Mouse (Mus musculus): ENCODE data around the gene Actr3. TPM values are rescaled to one million over a fixed set of nuclear protein-coding genes. Genes with fewer than 3 reads are reported as not detected.
A peak's percentile ranks its signal among the peaks of the same experiment; 100 is the strongest.
"Not testable (repeated sequence)": the region's sequence is repeated elsewhere in the genome, so short reads cannot be mapped to it uniquely, and the experiment has no call there.

The Actr3 gene
- total RNA-seq, 2 experiments from 2014 or later: 172 to 175 TPM

DNA sequence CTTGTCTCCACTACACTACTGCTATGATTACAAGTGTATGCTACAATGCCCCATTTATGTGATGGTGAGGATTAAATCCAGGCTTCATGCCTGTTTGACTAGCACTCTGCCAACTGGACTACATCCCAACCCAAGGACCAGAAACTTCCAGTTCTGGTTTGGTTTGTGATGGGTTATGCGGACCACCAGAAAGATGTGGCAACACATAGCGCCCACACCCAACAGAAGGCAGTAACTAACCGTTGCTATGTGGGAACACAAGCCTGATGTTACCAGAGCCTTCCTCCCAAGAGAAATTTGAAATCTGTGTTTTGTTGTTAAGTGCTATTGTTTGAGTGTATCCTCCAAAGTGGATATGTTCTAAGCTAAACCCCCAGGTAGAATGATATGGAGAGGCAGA lies 4.0 kb upstream of the Actr3 start:
- DNase-seq (ENCODE audit: low spot score in 2 of 2): no peak

- no peak for DNase-seq (ENCODE audit: low spot score in 2 of 2)
Measured at GRCm38 (mm10) chr1:125438826-125439225, 3.3 kb upstream of the Actr3 start.

DNA sequence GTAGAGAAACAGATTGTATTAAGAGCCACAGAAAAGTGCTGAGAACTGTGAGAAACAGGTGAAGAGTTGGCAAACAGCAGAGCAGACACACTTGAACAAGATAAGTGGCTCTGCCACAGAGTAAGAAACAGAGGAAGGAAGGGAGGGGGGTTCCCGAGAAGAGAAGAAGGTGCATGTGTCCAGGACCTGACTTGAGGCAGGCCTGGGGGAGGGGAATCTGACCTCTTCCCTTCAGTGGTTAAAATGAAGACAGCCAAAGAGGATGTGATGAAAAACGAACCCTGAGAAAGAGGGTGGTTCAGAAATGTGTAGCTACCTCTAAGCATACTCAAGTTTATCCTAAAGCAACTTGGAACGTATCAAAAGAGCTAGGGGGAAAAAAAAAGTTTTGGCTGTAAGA lies 2.4 kb upstream of the Actr3 start:
- no peak for DNase-seq (ENCODE audit: low spot score in 2 of 2)

GRCm38 (mm10) chr1:125437161-125437560 lies 1.6 kb upstream of the Actr3 start:
- DNase-seq (ENCODE audit: low spot score in 2 of 2): no peak

GRCm38 (mm10) chr1:125435018-125435368 lies 534 bp downstream of the Actr3 start:
- no peak for DNase-seq (ENCODE audit: low spot score in 2 of 2)

DNA sequence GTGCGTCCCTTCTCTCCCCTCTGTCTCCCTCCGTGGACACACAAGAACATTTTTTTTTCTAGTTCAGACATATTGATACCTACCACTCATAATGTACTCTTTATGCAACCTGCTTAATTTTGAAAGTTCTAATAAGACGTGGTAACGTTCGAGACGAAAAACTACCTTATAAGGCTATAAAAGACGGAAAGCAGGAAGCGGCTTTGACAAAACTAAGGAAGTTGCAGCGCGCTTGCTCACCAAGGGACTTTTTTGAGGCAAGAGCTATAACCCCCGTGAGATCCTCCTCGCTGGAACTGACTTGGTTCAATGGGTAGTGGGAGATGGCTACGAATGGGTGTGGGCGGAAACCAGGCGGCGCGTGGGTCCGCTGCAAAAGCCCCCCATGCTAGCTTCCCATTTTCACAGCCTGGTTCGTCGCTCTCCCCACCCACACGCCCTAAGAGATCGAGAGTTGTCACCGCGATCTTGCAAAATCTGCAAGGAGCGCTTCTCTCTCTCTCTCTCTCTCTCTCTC lies 984 bp downstream of the Actr3 start:
- peak; percentile 4 to 26 for DNase-seq (ENCODE audit: low spot score in 2 of 2)

DNA sequence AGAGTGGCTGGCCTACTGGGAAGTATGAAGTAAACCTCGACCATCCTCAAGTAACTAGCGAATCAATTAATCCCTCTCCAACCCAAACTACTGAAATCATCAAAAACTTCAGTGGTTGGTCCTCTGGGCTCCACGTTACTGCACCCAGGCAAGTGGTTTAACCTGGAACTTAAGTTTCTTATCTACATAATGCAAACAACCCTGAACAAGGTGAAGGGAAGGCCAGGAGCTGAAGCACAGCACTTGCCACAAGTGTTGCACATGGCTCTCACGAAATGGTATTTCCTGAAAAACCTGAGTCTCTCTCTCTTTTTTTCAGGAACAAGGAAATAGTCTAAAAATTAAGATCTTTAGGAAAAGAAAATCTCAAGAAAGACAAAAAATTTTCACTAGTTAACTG lies 4.2 kb downstream of the Actr3 start:
- DNase-seq (ENCODE audit: low spot score in 2 of 2): no peak

DNA sequence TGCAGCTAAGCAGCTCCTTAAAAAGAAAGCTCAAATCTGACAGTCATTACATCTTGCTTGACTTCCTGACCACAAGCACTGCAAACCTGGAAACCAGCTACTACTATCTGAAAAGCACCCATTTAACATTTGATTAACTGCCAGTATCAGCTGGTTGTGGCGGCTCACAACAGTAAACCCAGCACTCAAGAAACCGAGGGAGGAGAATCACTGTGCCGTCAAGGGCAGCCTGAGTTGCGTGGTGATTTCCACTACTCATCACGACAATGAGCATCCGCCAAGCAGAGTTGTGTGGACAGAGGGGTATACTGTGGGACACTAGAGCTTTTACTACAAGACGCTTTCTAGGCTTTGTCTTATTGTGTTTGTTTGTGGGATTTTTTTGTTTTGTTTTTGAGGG lies 4.8 kb downstream of the Actr3 start:
- DNase-seq (ENCODE audit: low spot score in 2 of 2): no peak

GRCm38 (mm10) chr1:125429984-125430383 lies 5.5 kb downstream of the Actr3 start:
- DNase-seq (ENCODE audit: low spot score in 2 of 2): no peak

DNA sequence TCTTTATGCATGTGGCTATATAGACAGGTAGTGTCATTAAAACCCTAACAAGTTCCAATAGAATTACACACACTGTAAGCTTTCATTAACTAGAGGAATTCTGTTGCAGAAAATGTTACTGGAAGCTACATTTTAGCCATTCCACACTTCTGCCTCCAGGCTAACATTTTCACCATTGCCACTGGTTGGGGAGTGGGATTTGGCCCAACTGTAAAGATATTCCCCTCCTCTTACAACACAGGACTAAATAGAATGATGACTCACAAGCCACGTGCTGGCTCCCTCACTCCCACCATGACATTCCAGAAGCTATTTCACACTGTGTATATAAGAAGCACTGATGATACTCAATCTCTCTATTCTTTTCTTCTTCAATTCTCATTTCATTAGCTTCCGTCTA lies 7.2 kb downstream of the Actr3 start:
- no peak for DNase-seq (ENCODE audit: low spot score in 2 of 2)

DNA sequence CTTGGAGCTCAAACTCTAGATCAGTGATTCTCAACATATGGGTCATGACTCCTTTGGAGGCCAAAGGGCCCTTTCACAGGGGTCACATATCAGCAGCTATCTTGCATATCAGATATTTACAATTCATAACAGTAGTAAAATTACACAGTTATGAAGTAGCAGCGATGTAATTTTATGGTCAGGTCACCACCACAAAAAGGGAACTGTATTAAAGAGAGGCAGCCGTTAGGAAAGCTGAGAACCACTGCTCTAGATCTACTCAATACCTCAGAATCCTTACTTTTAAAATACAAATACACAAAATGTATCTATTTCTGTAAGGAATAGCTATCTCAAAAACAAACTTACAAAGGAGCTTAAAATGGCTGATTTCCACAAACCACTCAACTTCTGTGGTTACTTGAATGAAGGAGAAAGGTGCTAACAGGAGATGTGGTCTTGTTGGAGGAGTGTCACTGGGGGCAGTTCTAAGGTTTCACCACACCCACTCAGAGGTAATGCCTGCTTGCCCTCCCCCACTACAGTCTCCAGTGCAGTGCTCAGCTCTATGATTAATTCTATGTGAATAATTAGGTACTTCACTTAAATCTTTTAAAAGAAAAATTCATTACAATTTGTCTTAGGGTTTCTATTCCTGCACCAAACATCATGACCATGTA lies 9.0 kb downstream of the Actr3 start:
- DNase-seq (ENCODE audit: low spot score in 2 of 2): no peak

GRCm38 (mm10) chr1:125419906-125420305 lies 15.6 kb downstream of the Actr3 start:
- no peak for DNase-seq (ENCODE audit: low spot score in 2 of 2)

- DNase-seq (ENCODE audit: low spot score in 2 of 2): no peak
Measured at GRCm38 (mm10) chr1:125418732-125419131, 16.8 kb downstream of the Actr3 start.

DNA sequence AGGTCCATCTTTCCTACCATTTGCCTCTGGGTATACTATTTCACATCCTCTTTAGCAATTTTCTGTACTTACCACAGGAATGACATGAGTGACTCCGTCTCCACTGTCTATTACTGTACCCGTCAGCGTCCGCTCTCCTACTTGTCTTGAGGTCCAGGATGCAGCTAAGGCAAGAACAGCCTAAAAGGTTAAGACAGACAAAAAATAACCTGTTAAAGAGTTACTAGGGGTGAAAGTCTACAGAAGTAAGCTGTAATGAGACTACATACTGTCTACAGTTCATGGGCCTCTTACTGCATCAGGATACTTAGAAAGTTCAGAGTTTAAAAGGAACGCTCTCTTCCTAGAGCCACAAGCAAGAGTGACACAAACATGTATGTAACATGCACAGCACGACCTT lies 28.3 kb downstream of the Actr3 start:
- DNase-seq (ENCODE audit: low spot score in 2 of 2): no peak

DNA sequence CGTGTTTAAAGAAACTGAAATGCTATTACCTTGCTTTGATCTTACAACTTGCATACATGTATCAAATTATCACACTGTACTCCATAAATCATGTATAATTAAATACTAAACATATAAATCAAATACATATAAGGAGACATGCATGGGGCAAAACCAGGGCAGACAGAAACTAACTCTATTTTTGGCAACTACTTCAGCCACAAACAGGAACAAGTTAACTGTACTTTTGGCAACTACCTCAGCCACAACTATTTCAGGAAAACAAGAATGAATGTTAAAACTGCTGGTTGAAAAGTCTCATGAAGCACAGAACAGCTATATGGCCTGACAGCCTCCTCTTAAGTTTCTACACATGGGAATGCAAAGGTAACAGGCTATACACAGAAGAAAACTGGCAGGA lies 40.1 kb downstream of the Actr3 start:
- no peak for DNase-seq (ENCODE audit: low spot score in 2 of 2)

- not testable (repeated sequence) for DNase-seq (ENCODE audit: low spot score in 2 of 2)
Measured at GRCm38 (mm10) chr1:125393324-125393723, 42.2 kb downstream of the Actr3 start.

DNA sequence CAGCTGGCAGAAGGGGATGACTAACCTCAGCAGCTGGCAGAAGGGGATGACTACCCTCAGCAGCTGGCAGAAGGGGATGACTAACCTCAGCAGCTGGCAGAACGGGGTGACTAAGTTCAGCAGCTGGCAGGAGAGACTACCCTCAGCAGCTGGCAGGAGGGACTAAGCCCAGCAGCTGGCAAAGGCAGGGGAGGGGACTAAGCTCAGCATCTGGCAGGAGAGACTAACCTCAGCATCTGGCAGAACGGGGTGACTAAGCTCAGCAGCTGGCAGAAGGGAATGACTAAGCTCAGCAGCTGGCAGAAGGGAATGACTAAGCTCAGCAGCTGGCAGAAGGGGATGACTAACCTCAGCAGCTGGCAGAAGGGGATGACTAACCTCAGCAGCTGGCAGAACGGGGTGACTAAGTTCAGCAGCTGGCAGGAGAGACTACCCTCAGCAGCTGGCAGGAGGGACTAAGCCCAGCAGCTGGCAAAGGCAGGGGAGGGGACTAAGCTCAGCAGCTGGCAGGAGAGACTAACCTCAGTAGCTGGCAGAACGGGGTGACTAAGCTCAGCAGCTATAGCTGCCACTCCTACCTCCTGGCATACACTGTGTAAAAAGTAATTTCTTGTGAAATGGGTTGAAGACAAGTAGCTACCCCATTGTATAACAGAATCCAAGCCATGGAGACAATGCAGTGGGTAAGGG lies 45.3 kb downstream of the Actr3 start:
- not testable (repeated sequence) for DNase-seq (ENCODE audit: low spot score in 2 of 2)

- not testable (repeated sequence) for DNase-seq (ENCODE audit: low spot score in 2 of 2)
Measured at GRCm38 (mm10) chr1:125389634-125390033, 45.9 kb downstream of the Actr3 start.

GRCm38 (mm10) chr1:125388370-125388769 lies 47.2 kb downstream of the Actr3 start:
- DNase-seq (ENCODE audit: low spot score in 2 of 2): no peak

GRCm38 (mm10) chr1:125386217-125386616 lies 49.3 kb downstream of the Actr3 start:
- DNase-seq (ENCODE audit: low spot score in 2 of 2): no peak

DNA sequence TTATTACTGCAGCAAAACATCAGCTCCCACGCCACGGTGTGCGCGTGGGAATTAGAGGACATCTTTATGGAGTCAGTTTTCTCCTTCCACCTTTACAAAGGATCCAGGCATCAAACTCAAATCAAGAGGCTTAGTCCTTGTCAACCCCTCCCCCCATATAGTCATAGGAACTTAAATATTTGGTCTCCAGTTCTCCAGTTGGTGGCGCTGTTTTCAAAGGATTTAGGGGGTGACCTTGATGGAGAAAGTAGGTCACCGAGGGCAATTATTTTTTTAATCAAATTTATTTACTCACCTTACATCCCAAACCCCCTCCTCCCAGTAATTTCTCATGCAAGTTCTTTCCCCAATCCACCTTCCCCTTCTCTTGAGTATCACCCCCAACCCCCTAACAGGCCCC lies 52.9 kb downstream of the Actr3 start:
- DNase-seq (ENCODE audit: low spot score in 2 of 2): no peak

DNA sequence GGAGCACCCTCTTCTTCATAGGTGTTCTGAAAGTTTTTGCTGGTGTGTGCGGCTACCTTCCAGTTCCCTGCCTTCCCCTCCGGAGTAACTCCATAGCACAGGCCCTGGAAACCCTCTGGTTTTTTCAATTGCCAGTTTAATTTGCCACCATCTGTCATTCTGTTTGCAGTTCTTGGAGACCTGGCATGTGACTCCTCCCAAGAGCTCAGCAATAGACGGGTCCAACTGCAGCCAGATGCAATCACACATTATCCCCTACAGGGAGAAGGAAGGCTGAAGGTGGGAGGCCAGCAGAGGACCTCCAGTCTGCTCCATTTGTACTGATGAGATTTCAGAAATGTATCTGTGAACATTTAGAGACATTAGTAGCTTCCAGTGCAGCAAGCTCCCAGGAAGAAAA lies 56.6 kb downstream of the Actr3 start:
- no peak for DNase-seq (ENCODE audit: low spot score in 2 of 2)

DNA sequence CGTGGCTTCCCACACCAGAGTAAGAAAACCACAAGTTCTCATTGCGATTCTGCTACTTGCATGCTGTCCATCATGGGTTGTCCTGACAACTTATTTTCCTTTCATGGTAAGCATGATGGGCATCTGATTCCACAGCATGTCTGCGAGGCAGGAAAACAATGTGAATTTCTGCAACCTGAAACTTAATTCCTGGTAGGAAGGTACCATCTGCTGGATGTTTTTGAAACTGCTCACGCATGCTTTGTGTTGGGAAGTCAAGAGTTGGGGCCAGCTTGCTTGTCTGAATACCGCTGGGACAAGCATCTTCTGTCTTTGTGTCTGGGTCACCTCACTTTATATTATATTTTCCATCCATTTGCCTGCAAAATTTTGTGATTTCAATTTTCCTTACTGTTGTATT lies 62.7 kb downstream of the Actr3 start:
- DNase-seq (ENCODE audit: low spot score in 2 of 2): no peak
